Mouse (Mus musculus) urinary bladder, postnatal 25 days (tissue): ENCODE measurements around the gene Gm11172.
"Not testable (repeated sequence)": the region's sequence is repeated elsewhere in the genome, so short reads cannot be mapped to it uniquely, and the experiment has no call there.

Experiments
- DNase-seq: peaks from one replicate; pipeline ENCODE4 v3.0.0; 2022; ENCODE audit warnings: low spot score

The Gm11172 gene

DNA sequence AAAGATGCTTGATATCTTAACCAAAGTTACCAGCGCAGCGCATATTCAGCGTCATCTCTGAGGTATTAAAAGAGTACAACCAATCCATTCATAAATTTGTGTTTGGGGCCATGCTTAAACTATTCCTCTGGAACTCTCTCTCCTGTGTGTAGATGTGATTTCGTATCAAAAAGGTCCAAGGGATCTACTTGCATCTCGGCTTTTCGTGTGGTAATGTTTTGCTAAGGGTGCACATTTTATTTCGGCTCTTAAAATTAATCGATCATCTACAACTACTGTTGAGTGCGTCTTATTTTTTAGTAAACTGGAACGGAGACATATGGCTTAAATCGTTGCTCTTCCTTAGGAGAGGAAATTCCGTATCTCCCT lies 21.8 kb downstream of the Gm11172 start:
- DNase-seq: no peak

DNA sequence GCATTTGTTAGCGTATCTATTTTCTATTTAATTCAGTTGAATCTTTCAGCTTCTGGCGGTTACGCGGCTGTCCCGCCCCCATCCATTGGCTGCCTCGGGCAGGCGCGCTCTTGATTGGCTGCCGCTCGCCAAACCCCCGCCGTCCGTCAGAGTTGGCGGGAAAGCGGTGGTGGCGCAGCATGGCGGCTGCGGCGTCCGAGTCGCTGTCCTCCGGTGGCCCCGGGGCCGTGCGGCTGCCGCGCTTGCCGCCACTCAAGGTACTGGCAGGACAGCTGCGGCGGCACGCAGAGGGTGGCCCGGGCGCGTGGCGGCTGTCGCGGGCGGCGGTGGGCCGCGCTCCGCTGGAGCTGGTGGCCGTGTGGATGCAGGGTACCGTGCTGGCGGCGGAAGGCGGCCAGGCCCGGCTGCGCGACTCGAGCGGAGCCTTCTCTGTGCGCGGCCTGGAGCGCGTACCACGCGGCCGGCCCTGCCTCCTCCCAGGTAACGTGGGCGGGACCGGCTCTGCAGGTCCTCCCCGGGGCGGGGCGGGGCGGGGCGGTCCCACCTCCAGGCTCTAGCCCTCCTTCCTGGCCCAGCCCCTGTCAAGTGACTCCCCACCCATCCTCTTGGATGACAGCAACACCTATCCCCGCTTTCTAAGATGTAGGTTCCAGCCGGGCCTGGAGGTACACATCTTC lies 22.3 kb downstream of the Gm11172 start, which contains the start of gene Rmi2:
TSS of gene Rmi2 (plus strand) at position 149 of the 677 bp plus-strand sequence.
- DNase-seq: peak; percentile 81

DNA sequence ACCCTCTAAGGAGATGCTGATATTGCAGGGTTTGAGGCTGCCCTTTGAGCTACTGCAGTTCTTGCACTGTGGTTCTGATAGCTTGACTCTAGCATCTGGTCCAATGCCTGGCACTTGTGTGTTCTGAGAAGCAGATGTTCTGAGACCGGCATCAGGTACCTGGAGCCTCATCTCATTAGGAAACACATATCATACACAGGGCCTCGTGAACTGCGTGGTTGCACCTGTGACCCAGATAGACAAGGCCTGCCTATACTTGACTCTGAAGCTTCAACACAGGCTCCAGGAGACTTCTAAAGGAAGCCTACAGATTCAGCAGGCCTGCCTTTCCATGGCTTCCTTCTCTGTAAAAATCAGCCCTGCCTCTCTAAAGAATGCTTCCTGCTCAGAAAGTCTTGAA lies 23.7 kb downstream of the Gm11172 start:
- DNase-seq: no peak

GRCm38 (mm10) chr16:10837250-10837649 lies 24.5 kb downstream of the Gm11172 start:
- no peak for DNase-seq

GRCm38 (mm10) chr16:10837903-10838302 lies 25.2 kb downstream of the Gm11172 start:
- no peak for DNase-seq

- no peak for DNase-seq
These were observed 26.0 kb downstream of the Gm11172 start for GRCm38 (mm10) chr16:10838487-10839245.

GRCm38 (mm10) chr16:10840018-10840417 lies 27.3 kb downstream of the Gm11172 start:
- DNase-seq: no peak

GRCm38 (mm10) chr16:10842282-10842855 lies 29.7 kb downstream of the Gm11172 start:
- DNase-seq: no peak

- no peak for DNase-seq
These were observed 31.0 kb downstream of the Gm11172 start for GRCm38 (mm10) chr16:10843486-10844318.

- no peak for DNase-seq
These were observed 31.6 kb downstream of the Gm11172 start for GRCm38 (mm10) chr16:10844319-10844670.

- no peak for DNase-seq
These were observed 33.2 kb downstream of the Gm11172 start for GRCm38 (mm10) chr16:10845952-10846351.

DNA sequence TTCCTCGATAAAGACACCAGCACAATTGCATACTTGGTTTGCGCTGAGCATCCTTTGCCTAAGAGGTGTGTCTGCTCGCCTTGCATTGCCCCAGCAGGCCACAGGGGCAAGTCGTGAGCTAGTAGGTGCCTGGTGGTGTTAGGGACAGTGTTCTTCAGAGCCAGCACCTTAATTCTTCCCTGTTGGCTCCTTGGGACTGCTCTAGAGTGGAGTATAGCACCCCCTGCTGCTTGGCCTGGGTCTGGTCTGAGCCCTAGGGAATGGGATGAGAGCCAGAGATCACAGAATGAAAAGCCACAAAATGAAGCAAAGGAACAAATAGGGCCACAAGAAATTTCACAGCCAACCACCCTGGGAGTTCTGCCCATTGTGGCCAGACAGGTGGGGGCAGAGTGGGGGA lies 33.8 kb downstream of the Gm11172 start:
- DNase-seq: peak; percentile 58

- peak; percentile 60 for DNase-seq
These were observed 37.5 kb downstream of the Gm11172 start for GRCm38 (mm10) chr16:10849965-10850861.

DNA sequence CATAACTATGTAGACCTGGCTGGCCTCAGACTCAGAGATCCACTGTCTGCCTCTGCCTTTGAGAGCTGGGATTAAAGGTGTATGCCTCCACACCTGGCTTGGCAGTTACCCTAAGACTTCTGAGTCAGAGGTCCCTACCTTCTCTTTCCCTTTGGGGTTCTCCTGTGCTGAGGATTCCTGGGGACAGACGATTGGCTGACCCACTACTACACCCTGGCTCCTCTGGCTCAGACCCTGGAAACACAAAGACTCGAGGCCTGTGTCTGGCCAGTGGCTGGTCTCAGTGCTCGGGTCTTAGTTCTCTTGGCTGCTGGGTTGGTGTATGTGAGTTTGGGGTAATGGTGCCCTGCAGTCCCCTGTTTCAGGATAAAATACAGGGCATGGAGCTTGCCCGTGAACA lies 38.2 kb downstream of the Gm11172 start:
- no peak for DNase-seq

DNA sequence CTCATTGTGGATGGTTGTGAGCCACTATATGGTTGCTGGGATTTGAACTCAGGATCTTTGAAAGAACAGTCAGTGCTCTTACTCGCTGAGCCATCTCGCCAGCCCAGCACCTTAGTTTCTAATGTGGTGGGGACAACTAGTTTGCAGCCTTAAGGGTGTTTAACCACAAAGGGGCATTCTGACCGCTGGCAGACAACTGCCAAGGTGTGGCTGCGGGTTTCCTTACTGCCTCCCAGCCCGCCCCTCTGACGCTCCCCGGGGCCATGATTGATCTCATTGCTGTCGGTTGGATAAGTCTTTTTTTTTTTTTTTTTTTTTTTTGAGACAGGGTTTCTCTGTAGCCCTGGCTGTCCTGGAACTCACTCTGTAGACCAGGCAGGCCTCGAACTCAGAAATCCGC lies 39.5 kb downstream of the Gm11172 start:
- not testable (repeated sequence) for DNase-seq

DNA sequence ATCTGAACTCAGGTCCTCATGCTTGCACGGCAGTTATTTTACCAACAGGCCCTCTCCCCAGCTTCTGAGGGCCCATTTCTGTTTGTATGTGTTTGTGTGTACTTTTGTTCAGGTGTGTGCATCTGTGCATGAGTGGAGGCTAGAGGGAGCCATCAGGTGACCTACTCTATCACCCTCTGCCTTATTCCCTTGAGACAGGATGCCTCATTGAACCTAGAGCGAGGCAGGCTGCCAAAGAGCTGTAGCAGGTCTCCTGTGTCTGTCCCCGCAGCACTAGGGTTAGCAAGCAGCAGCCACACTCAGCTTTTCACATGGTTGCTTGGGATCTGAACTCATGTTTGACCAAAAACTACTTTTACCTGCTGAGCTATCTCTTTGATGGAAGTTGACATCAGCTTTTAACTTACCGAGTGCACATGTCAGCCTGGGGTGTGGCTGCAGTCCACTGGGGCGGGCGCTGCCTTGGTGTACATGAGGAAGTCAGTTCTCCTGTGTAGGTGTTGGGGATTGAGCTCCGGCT lies 47.1 kb downstream of the Gm11172 start:
- DNase-seq: no peak

DNA sequence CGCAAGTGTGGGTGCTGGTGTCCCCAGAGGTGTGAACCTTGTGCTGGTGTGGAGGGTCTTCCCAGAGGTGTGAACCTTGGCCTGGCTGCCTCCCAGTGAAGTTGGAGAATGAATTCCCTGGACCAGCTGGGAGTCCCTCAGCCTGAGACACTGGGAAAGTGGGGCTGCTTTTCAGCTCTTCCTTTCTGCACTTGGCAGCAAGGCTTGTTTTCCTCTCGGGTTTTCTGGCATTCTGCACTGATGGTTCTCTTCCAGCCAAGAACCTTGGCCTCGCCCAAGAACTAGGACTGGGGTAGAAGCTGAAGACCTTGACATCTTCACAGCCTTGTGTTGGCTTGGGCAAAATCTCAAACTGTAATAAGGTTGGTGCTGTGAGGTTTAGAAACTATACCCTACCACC lies 48.7 kb downstream of the Gm11172 start:
- DNase-seq: no peak
